Mouse (Mus musculus) CH12.LX (cell line): ENCODE data around the gene Elfn2. TPM values are rescaled to one million over a fixed set of nuclear protein-coding genes. Genes with fewer than 3 reads are reported as not detected.

Source experiments
- DNase-seq: peaks from one replicate; pipeline ENCODE4 v3.0.0-alpha.2; 2013; ENCODE audit errors: extremely low read depth
- H3K27ac ChIP-seq: 2 replicates; pipeline ENCODE4 v1.5.1; 2012; ENCODE audit warnings: low read depth, mild to moderate bottlenecking, control low read depth, moderate library complexity; ENCODE audit not compliant: insufficient read depth
- H3K27me3 ChIP-seq: replicated peaks from 2 replicates; pipeline ENCODE3; 2012; ENCODE audit warnings: inconsistent platforms
- H3K36me3 ChIP-seq, 2 experiments: replicated peaks in 1 of 2; 2 replicates each; pipeline versions ENCODE3 to v1.6.1; 2012; ENCODE audit warnings: inconsistent platforms in 1 of 2, low read length in 1 of 2, mild to moderate bottlenecking in 1 of 2, mixed read lengths in 1 of 2, moderate library complexity in 1 of 2; ENCODE audit not compliant: control insufficient read depth in 1 of 2, insufficient read depth in 1 of 2
- H3K4me1 ChIP-seq, 2 experiments: 2 replicates each; pipeline ENCODE4 v1.6.1; 2012; ENCODE audit warnings: inconsistent platforms in 1 of 2, moderate library complexity in 1 of 2; ENCODE audit not compliant: insufficient read depth in 2 of 2, control insufficient read depth in 1 of 2
- H3K4me2 ChIP-seq: 2 replicates; pipeline ENCODE4 v1.6.1; 2012; ENCODE audit warnings: low read depth, mild to moderate bottlenecking, control low read depth; ENCODE audit not compliant: poor library complexity, insufficient read depth, severe bottlenecking
- H3K4me3 ChIP-seq, 3 experiments: fragments of 150-350 bp in 1 of 3; sonication (generic) in 1 of 3; replicated peaks in 1 of 3; 2 replicates each; pipeline versions ENCODE3 to v1.5.1; 2011 to 2012; ENCODE audit warnings: low read depth in 2 of 3, low read length in 2 of 3, mild to moderate bottlenecking in 2 of 3, moderate library complexity in 2 of 3, control low read depth in 1 of 3, improper control_type of control experiment in 1 of 3, inconsistent platforms in 1 of 3, mixed read lengths in 1 of 3; ENCODE audit not compliant: poor library complexity in 1 of 3
- H3K79me2 ChIP-seq: replicated peaks from 2 replicates; pipeline ENCODE4 v1.6.1; 2012; ENCODE audit warnings: mild to moderate bottlenecking, moderate library complexity; ENCODE audit not compliant: control insufficient read depth, poor library complexity, insufficient read depth, severe bottlenecking; ENCODE audit errors: extremely low read depth
- H3K9ac ChIP-seq: 2 replicates; pipeline ENCODE4 v1.6.1; 2012; ENCODE audit warnings: low read depth, mild to moderate bottlenecking, control low read depth, moderate library complexity; ENCODE audit not compliant: insufficient read depth
- H3K9me3 ChIP-seq: replicated peaks from 2 replicates; pipeline ENCODE3; 2012; ENCODE audit warnings: low read length, inconsistent platforms, mixed read lengths
- CHD1 ChIP-seq: IDR thresholded peaks from 2 replicates; pipeline ENCODE4 v1.6.1; 2012; ENCODE audit warnings: low read depth, low read length, improper control_type of control experiment, inconsistent platforms
- E2F4 ChIP-seq: IDR thresholded peaks from 2 replicates; pipeline ENCODE4 v1.6.1; 2011; ENCODE audit warnings: low read depth, low read length, improper control_type of control experiment; ENCODE audit not compliant: insufficient replicate concordance
- ETS1 ChIP-seq: conservative IDR thresholded peaks from 2 replicates; pipeline ENCODE4 v1.6.1; 2012; ENCODE audit warnings: low read depth, mild to moderate bottlenecking, inconsistent platforms, low read length, improper control_type of control experiment, moderate library complexity
- IRF4 ChIP-seq: IDR thresholded peaks from 2 replicates; pipeline ENCODE4 v1.6.1; 2014; ENCODE audit warnings: low read depth, mild to moderate bottlenecking, inconsistent platforms, low read length, improper control_type of control experiment
- JUND ChIP-seq: conservative IDR thresholded peaks from 2 replicates; pipeline ENCODE4 v1.6.1; 2011; ENCODE audit warnings: low read depth, low read length, improper control_type of control experiment
- KAT2A ChIP-seq: IDR thresholded peaks from 2 replicates; pipeline ENCODE4 v1.6.1; 2012; ENCODE audit warnings: low read length, improper control_type of control experiment, inconsistent platforms; ENCODE audit not compliant: insufficient replicate concordance
- MAX ChIP-seq: IDR thresholded peaks from 2 replicates; pipeline ENCODE4 v1.6.1; 2011; ENCODE audit warnings: low read length, improper control_type of control experiment
- MAZ ChIP-seq: IDR thresholded peaks from 2 replicates; pipeline ENCODE4 v1.6.1; 2012; ENCODE audit warnings: low read depth, mild to moderate bottlenecking, inconsistent platforms, low read length, improper control_type of control experiment, moderate library complexity
- MEF2A ChIP-seq: IDR thresholded peaks from 2 replicates; pipeline ENCODE4 v1.6.1; 2014; ENCODE audit warnings: low read depth, mild to moderate bottlenecking, inconsistent platforms, low read length, improper control_type of control experiment, borderline replicate concordance
- MYC ChIP-seq: IDR thresholded peaks from 2 replicates; pipeline ENCODE4 v1.6.1; 2011; ENCODE audit warnings: low read depth, mild to moderate bottlenecking, improper control_type of control experiment, low read length
- NRF1 ChIP-seq: IDR thresholded peaks from 2 replicates; pipeline ENCODE4 v1.6.1; 2014; ENCODE audit warnings: low read depth, mild to moderate bottlenecking, inconsistent platforms, low read length, improper control_type of control experiment, moderate library complexity
- RAD21 ChIP-seq: IDR thresholded peaks from 2 replicates; pipeline ENCODE4 v1.6.1; 2011; ENCODE audit warnings: low read depth, mild to moderate bottlenecking, low read length, improper control_type of control experiment, moderate library complexity
- RCOR1 ChIP-seq: conservative IDR thresholded peaks from 2 replicates; pipeline ENCODE4 v1.6.1; 2012; ENCODE audit warnings: low read depth, mild to moderate bottlenecking, inconsistent platforms, low read length, improper control_type of control experiment
- SIN3A ChIP-seq: IDR thresholded peaks from 2 replicates; pipeline ENCODE4 v1.6.1; 2012; ENCODE audit warnings: low read length, improper control_type of control experiment, inconsistent platforms
- TBP ChIP-seq: conservative IDR thresholded peaks from 2 replicates; pipeline ENCODE4 v1.6.1; 2011; ENCODE audit warnings: low read depth, low read length, improper control_type of control experiment
- TCF12 ChIP-seq: IDR thresholded peaks from 2 replicates; pipeline ENCODE4 v1.6.1; 2014; ENCODE audit warnings: low read depth, mild to moderate bottlenecking, inconsistent platforms, low read length, improper control_type of control experiment
- UBTF ChIP-seq: IDR thresholded peaks from 2 replicates; pipeline ENCODE4 v1.6.1; 2012; ENCODE audit warnings: low read depth, mild to moderate bottlenecking, inconsistent platforms, low read length, improper control_type of control experiment, moderate library complexity
- USF1 ChIP-seq: IDR thresholded peaks from 2 replicates; pipeline ENCODE4 v1.6.1; 2014; ENCODE audit warnings: low read depth, mild to moderate bottlenecking, inconsistent platforms, low read length, improper control_type of control experiment
- USF2 ChIP-seq: conservative IDR thresholded peaks from 2 replicates; pipeline ENCODE4 v1.6.1; 2011; ENCODE audit warnings: low read depth, low read length, improper control_type of control experiment
- ZC3H11A ChIP-seq: IDR thresholded peaks from 2 replicates; pipeline ENCODE4 v1.6.1; 2012; ENCODE audit warnings: low read depth, mild to moderate bottlenecking, inconsistent platforms, low read length, improper control_type of control experiment
- ZKSCAN1 ChIP-seq: IDR thresholded peaks from 2 replicates; pipeline ENCODE4 v1.6.1; 2012; ENCODE audit warnings: low read depth, inconsistent platforms, low read length, improper control_type of control experiment, borderline replicate concordance
- ZMIZ1 ChIP-seq: IDR thresholded peaks from 2 replicates; pipeline ENCODE4 v1.6.1; 2012; ENCODE audit warnings: low read depth, mild to moderate bottlenecking, inconsistent platforms, low read length, improper control_type of control experiment
- ZNF384 ChIP-seq: IDR thresholded peaks from 2 replicates; pipeline ENCODE4 v1.6.1; 2012; ENCODE audit warnings: low read depth, low read length, improper control_type of control experiment, inconsistent platforms
- dilution Hi-C: fragments of 300-500 bp; cut with MboI; formaldehyde crosslinking; loops from 2 replicates; pipeline ENCODE4 v1.14.3; 2020; ENCODE audit warnings: low sequenced_read_pairs; ENCODE audit not compliant: extremely low pct_unique_long_range_greater_than_20kb, extremely low pct_ligation_motif_present
- in situ Hi-C: fragments of 300-500 bp; cut with MboI; formaldehyde crosslinking; loops from 3 replicates; pipeline ENCODE4 v1.14.3; 2019; ENCODE audit warnings: low sequenced_read_pairs, low pct_ligation_motif_present, low pct_unique_long_range_greater_than_20kb, mixed read lengths
- polyA plus RNA-seq: library from polyadenylated mRNA; unstranded; fragments of >175 nt; gene quantifications from 2 replicates; pipeline ENCODE4 v1.2.1, GENCODE M21; 2012; ENCODE audit warnings: low read depth; ENCODE audit not compliant: insufficient read length
- total RNA-seq, 2 experiments: library from RNA; depleted of rRNA; stranded (reverse); fragments of 300-350 nt in 1 of 2; fragments of >200 nt in 1 of 2; gene quantifications; 2 replicates each; pipeline ENCODE4 v1.2.3; 2012 to 2014

Gene Elfn2
- total and polyA plus RNA-seq, 3 experiments: 0.06 TPM; not detected in 2

GRCm38 (mm10) chr15:78711935-78712334 lies 6.6 kb downstream of the Elfn2 start:
- H3K36me3 ChIP-seq: no peaks in the 10 kb centered on the region
- in situ Hi-C loops (no loop called here), dilution Hi-C loops (no loop called here)
- H3K4me2 ChIP-seq: no peak overlapping the region
- H3K4me1 ChIP-seq: peaks cover 10 to 16% of the 10 kb centered on the region in 2 experiments
- no peak overlapping the region for H3K27ac ChIP-seq
- no peak overlapping the region for H3K4me3 ChIP-seq
- no peak overlapping the region for H3K9ac ChIP-seq
- H3K27me3 ChIP-seq: peaks cover 96% of the 10 kb centered on the region
- H3K9me3 ChIP-seq: no peaks in the 10 kb centered on the region
- no peak for DNase-seq
- no peaks in the 10 kb centered on the region for H3K79me2 ChIP-seq
- TF ChIP-seq USF2: no peak
- no peak for TF ChIP-seq RAD21
- no peak for TF ChIP-seq JUND
- no peak for TF ChIP-seq CHD1
- TF ChIP-seq ZC3H11A: no peak
- no peak for TF ChIP-seq RCOR1
- TF ChIP-seq TCF12: no peak
- no peak for TF ChIP-seq ZMIZ1
- no peak for TF ChIP-seq MYC
- TF ChIP-seq SIN3A: no peak
- no peak for TF ChIP-seq ETS1
- no peak for TF ChIP-seq TBP
- no peak for TF ChIP-seq E2F4
- TF ChIP-seq KAT2A: no peak
- no peak for TF ChIP-seq IRF4
- no peak for TF ChIP-seq USF1
- no peak for TF ChIP-seq ZKSCAN1
- TF ChIP-seq MAZ: no peak
- TF ChIP-seq MEF2A: no peak

GRCm38 (mm10) chr15:78710634-78711033 lies 7.9 kb downstream of the Elfn2 start:
- Histone ChIP-seq H3K27ac (no peak overlapping the region), H3K4me3 (no peak overlapping the region), H3K4me1 (peaks cover 7 to 16% of the 10 kb centered on the region in 2 experiments), H3K9ac (no peak overlapping the region), H3K79me2 (no peaks in the 10 kb centered on the region), H3K9me3 (no peaks in the 10 kb centered on the region), H3K4me2 (no peak overlapping the region), H3K36me3 (no peaks in the 10 kb centered on the region), H3K27me3 (peaks cover 97% of the 10 kb centered on the region)
- no peak for DNase-seq
- dilution Hi-C loops (no loop called here), in situ Hi-C loops (no loop called here)
- TF ChIP-seq CHD1 (no peak), ZNF384 (no peak), NRF1 (no peak), MAX (no peak), UBTF (no peak)
